Mouse (Mus musculus): ENCODE results near the gene Gna13. TPM values are rescaled to one million over a fixed set of nuclear protein-coding genes. Genes with fewer than 3 reads are reported as not detected.

Gene Gna13
- polyA plus RNA-seq, 1 experiment from 2014 or later: 17.8 TPM

Other genes starting within 250 kb of the Gna13 start
- not detected in 2 replicates for gene E030025P04Rik, start 218.5 kb upstream of the Gna13 start, polyA plus RNA-seq (2015; fragmentation: Nextera tagmentation; extraction: Ambion mirVana)
- gene Rgs9, start 64.7 kb upstream of the Gna13 start, polyA plus RNA-seq (2015; fragmentation: Nextera tagmentation; extraction: Ambion mirVana): 0.60 and 0.64 TPM in 2 replicates
- gene 9930022D16Rik, start 51.1 kb downstream of the Gna13 start, polyA plus RNA-seq (2015; fragmentation: Nextera tagmentation; extraction: Ambion mirVana): 0.05 TPM in 1 of 2 replicates, not detected in the other
- 33.4 and 38.1 TPM in 2 replicates for gene Amz2, start 63.1 kb downstream of the Gna13 start, polyA plus RNA-seq (2015; fragmentation: Nextera tagmentation; extraction: Ambion mirVana)
- gene Arsg, start 110.5 kb downstream of the Gna13 start, polyA plus RNA-seq (2015; fragmentation: Nextera tagmentation; extraction: Ambion mirVana): 3.8 and 3.9 TPM in 2 replicates
- 9.6 and 9.7 TPM in 2 replicates for gene Slc16a6, start 110.8 kb downstream of the Gna13 start, polyA plus RNA-seq (2015; fragmentation: Nextera tagmentation; extraction: Ambion mirVana)
- gene Wipi1, start 249.1 kb downstream of the Gna13 start, polyA plus RNA-seq (2015; fragmentation: Nextera tagmentation; extraction: Ambion mirVana): 44.7 and 48.0 TPM in 2 replicates